Mouse (Mus musculus): Measurements from ENCODE around the gene Gm26602.

The Gm26602 gene

GRCm38 (mm10) chr10:79934272-79934721, 23.6 kb downstream of the Gm26602 start:
- DNase-seq: peak; percentile 68 to 70

DNA sequence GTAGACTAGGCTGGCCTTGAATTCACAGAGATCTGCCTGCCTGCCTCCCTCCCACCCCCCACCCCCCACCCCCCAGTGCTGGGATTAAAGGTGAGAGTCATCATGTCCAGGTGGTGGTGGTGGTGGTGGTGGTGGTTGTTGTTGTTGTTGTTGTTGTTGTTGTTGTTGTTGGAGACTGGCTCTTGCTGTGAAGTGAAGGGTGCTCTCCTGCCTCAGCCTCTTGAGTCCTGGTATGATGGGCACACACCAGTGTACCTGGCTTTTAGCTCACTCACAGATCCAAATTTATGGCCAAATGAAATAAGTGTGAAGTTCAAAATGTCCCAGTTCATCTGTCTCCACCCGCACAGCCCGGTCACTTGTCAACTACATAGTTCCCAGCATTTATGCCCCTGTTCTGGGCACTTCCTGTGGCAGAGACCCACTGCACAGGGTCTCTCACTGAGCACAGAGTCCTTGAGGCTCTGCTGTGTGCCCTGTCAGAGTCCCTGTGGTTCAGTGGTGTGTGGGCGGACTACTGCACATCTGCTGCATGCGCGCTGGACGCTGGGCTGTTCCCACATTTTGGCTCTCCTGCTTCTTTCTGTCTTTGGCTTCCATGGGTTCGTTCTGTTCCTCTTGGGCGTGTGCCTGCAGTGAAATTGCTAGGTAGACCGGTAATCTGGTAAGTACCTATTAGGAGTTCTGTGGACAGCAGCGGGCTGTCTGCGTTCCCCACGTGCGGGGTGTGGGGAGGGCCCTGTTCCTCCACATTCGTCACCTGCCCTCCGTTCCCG, 24.3 kb downstream of the Gm26602 start:
- DNase-seq: peak in 1 of 2 experiments; percentile 16

DNA sequence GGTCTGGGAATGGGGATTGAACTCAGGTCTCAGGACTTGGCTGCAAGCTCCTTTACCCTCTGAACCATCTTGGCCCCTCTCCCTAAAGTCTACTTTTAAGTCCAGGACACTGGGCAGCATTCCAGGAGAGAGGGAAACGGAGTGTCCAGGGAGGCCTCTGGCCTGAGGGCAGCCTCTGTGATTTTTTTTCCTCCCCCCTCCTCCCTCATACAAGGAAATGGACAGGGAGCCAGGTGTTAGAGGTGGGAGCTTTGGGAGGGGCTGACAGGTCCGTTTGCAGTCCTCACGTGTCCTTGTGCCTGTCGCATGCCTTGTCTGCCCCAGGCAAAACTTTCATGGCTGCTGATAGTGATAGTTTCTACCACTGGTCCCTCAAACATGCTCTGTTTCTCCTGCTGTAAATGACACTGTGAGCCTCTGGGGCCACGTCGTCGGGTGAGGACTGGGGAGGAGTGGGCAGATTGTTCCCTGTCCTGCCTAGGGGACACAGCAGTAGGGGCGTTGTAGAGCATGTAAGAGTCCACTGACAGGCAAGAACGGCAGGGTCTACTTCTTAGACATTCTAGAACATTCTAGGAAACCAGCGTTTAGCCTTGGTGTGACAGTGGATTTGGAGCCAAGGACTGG, 25.7 kb downstream of the Gm26602 start:
- DNase-seq: peak in 1 of 2 experiments; percentile 5

GRCm38 (mm10) chr10:79936911-79937441, 26.3 kb downstream of the Gm26602 start:
- peak; percentile 65 to 71 for DNase-seq

GRCm38 (mm10) chr10:79937775-79938526, 27.3 kb downstream of the Gm26602 start:
- DNase-seq: no peak

DNA sequence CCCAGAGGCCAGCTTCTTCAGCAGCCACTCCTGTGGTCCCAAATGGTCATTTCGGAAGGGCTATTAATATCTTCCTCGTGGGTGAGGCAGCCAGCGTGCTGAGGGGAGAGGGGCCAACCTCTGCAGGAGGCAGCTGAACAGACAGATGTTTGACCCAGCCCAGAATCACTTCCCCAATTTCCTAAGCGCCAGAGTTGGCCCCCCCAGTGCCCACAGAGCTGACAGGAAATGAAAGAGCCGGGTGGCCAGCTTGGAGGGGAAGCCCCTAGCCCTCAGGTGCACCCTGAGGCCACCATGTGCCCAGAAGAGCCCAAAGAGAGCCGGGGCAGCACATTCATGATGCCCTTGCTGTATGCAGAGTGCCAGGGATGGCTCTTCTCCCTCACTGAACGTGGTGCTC, 30.1 kb downstream of the Gm26602 start:
- DNase-seq: no peak

DNA sequence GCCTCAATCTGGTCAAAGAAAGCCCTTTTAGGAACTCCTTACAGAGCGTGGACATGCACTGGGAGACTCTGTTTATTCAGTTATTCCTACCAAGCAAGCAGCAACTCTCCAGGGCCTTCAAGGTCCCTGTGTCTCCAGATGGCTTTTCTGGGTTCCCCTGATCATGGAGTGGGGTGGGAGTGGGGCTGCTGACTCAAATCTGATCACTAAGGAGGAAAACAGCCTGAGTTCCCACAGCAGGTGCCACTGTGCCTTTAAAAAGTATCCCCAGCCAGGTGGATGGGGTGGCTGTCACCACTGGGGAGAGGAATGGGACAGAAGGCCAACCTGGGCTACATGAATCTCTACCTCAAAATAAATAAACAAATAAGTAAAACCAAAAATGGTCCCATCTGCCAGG, 32.3 kb downstream of the Gm26602 start:
- no peak for DNase-seq

DNA sequence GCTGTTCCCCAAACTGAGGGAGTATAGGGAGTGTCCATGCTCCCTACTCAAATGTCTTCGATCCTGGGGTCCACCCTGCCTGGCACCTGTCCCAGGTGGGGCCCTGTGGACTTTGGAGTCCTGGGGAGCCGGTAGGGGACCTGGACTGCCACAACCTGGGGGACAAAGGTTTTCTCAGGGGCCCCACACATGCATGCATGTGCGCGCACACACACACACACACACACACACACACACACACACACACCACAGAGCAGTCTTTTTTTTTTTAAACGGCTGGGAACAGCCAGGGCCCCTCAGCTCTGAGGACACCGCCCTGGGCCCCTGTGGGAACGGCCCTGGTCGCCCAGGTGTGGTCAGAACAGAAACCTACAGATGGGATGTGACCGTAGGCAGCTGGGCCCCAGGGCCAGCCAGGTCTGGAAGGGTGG, 32.8 kb downstream of the Gm26602 start:
- DNase-seq: no peak

DNA sequence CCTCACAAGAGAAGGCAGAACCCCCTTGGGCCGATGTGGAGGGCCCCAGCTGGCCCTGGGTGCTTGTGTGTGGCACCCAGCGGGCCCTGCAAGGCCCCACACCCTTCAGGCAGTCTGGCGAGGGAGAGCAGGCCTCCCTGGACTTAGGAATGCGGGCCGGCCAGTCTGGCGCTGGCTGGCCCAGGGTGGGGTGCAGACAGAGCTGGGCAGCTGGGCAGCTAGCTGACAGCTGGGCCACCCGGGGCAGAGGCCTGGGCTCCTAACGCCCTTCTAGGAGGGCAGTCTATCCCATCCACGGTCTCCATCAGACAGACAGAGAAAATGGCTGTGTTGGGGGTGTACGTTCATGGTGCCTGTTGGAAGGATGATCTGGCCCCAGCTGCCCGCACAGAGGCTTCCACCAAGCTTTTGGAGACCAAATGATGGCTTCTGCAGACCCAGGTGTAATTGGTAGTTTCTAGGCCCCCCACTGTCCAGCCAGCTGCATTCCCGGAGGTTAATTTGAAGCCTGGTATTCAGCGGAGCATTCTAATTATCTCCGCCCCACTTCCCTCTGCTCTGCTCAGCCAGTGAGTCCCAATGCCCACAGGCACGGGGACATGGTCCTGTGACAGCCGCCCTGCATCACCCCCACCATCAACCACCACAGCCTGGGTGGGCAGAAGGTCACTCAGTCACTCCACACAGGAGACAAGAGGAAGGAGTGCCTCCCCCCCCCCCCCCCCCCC, 35.0 kb downstream of the Gm26602 start:
- DNase-seq: no peak

DNA sequence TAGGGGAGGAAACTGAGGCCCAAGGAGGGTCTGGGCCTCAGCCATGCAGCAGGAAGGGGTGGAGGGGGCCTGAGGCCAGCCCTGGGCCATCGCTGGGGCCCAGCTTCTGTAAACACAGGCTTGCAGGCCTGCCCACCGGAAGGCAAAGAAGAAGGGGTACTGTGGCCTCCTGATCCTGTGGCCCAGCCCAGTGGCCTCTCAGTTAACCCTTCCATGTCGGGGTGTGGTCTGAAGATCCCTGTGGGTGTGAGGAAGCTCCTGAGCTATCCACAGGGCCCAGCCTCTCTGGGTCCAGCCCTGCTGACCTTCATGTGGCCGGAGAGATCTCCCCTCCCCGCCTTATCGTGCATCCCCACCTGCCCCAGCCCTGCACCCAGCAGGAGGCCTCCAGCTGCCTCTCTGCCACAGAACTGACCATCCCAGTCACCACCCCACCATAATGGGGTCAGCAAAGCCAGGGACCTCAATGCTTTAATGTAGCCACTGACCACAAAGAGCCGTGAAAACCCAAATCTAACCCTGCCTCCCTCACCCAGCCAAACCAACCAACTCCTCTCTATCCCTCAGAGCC, 36.2 kb downstream of the Gm26602 start:
- no peak for DNase-seq

GRCm38 (mm10) chr10:79947502-79947901, 36.8 kb downstream of the Gm26602 start:
- no peak for DNase-seq

DNA sequence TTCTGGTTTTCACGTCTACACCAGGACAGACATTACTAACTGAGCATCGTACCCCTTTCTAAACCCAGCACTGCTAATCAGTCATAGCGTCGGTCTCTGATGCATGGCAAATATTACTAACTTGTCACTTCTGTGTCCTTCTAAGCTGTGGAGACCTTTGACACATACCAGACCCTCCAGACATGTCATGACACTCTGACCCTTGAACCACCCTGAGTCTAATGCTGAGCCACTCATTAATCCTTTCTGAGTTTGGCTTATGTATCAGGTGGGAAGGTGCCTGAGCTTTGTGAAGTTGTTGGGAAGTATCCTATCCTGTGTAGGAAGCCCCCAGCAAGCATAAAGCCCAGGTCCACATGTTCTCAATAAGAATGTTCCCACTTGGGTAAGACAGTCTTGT, 39.2 kb downstream of the Gm26602 start:
- no peak for DNase-seq

GRCm38 (mm10) chr10:79950661-79951060, 40.0 kb downstream of the Gm26602 start:
- DNase-seq: no peak

GRCm38 (mm10) chr10:79953946-79954345, 43.3 kb downstream of the Gm26602 start:
- DNase-seq: no peak

DNA sequence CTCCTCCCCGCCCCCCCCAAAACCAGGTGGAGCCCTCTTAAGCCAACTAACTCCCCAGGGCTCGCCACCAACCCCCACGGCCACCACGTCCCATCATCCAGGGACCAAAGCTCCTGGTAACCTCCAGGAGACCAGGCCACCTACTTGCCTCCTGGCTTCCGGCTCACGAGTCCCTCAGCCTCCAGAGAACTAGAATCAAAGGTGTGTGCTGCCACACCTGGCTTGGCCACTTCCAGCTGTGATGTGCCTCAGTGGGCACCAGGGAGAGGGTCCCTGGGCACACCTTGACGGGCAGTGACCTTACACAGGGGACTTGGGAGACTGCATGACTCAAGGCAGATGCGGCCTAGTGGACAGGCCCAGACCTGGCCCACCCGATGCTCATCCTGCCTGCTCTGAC, 45.0 kb downstream of the Gm26602 start:
- DNase-seq: no peak

DNA sequence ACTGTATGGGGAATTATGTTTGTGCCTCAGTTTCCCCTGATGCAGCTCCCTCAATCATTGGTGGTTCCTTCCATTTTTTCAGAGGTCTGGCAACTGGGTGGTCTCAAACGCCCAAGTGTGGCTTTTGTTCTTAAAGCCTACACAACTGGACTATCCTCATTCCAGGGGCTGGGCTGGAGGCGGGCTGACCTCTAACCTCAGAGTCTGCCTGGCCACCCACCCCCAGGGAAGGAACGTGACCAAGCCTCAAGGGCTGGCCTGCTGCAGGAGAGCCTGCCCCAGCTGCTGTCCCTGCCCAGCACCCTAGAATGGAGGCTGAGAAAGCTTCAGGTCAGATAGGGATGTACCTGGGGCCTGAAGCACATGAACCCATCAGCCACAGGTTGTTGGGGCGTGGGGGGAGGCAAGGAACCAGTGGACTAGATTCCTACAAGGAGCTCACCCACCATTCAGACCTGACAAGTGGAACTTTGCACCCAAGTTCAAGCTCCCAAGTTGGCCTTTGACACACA, 46.0 kb downstream of the Gm26602 start:
- DNase-seq: no peak

- peak; percentile 85 to 86 for DNase-seq
Measured at GRCm38 (mm10) chr10:79958140-79958816, 47.6 kb downstream of the Gm26602 start.

- peak in 1 of 2 experiments; percentile 63 for DNase-seq
Measured at GRCm38 (mm10) chr10:79959412-79959811, 48.8 kb downstream of the Gm26602 start.

DNA sequence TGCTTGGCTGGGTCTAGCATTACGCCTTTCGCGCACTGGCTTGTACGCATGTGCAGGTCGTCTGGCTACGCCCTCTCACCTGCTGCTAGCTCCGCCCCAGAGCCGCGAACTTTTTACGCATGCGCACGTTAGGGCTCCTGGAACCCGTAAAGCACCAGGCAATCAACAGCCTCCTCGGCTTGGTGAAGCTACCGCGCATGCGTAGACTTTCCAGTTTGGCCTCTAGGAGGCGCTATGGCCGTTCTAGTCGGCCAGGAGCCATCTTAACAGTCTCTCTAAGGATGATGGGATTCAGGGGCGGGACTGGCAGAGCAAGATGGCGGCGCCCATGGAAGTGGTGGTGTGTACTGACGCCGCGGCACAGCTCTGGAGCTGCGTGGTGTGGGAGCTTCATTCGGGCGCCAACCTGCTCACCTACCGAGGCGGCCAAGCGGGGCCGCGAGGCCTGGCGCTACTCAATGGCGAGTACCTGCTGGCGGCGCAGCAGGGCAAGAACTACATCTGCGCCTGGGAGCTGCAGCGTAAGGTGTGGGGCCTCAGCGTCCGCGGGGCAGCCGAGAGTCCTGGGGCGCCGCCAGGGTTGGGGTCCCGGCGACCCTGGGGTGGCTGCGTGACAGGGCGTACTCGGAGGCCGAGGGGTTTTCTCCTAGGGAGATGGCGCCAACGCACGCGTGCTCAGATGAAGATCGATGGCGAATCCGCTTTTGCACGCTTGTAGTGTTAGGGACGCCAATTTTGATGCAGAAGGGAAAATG, 49.4 kb downstream of the Gm26602 start, which contains the start of gene Wdr18:
Gene Wdr18, plus strand, starts transcription at position 306 of the 755 bp plus-strand sequence.
- DNase-seq: peak; percentile 99

Measured in cerebellum, adult 18-20 months (tissue).